Mouse (Mus musculus) olfactory bulb, adult 2 months (tissue): Measurements from ENCODE around the gene Zfp28.

Source experiments
- CTCF ChIP-seq: fragments of 200-500 bp; IDR thresholded peaks from 2 replicates; pipeline ENCODE4 v1.5.1; 2012; ENCODE audit warnings: low read depth, mild to moderate bottlenecking, low read length, moderate library complexity; ENCODE audit not compliant: insufficient read depth
- POLR2A ChIP-seq: fragments of 200-500 bp; IDR thresholded peaks from 2 replicates; pipeline ENCODE4 v1.6.1; 2012; ENCODE audit warnings: mild to moderate bottlenecking, low read depth, low read length, moderate library complexity; ENCODE audit not compliant: insufficient read depth

GRCm38 (mm10) chr7:6441173-6441572, 58.1 kb downstream of the Zfp28 start:
- TF ChIP-seq CTCF = no peak
- TF ChIP-seq POLR2A = no peak
